Mouse (Mus musculus): ENCODE data around the gene Krt86. TPM values are rescaled to one million over a fixed set of nuclear protein-coding genes. Genes with fewer than 3 reads are reported as not detected.

The Krt86 gene
- polyA plus RNA-seq (2012; rRNA removed): not detected in 2 replicates

GRCm38 (mm10) chr15:101472952-101473528 is at the start of gene Krt86:
Gene Krt86 (plus strand): TSS chr15:101473478.

GRCm38 (mm10) chr15:101438555-101438954 is 34.7 kb upstream of the Krt86 start, which contains the start of gene Krt87:
Gene Krt87 (minus strand): TSS chr15:101438804.

GRCm38 (mm10) chr15:101447444-101447843 is 25.8 kb upstream of the Krt86 start, which contains the start of gene Krt88:
Gene Krt88 (plus strand): TSS chr15:101447744.

GRCm38 (mm10) chr15:101463651-101464050 is 9.6 kb upstream of the Krt86 start, which contains the start of gene Krt81:
Gene Krt81 (minus strand): TSS chr15:101463751.

GRCm38 (mm10) chr15:101491431-101491830 is 18.2 kb downstream of the Krt86 start, which contains the start of gene Krt83:
Gene Krt83 (minus strand): TSS chr15:101491512.

GRCm38 (mm10) chr15:101517161-101517560 is 43.9 kb downstream of the Krt86 start, which contains the start of gene Gm49425:
Gene Gm49425 (minus strand): TSS chr15:101517261.

Other genes with a start within 250 kb of the Krt86 start
- 0.46 and 0.78 TPM in 2 replicates for gene Grasp, start 249.3 kb upstream of the Krt86 start, polyA plus RNA-seq (2012; rRNA removed)
- gene Nr4a1, start 219.2 kb upstream of the Krt86 start, polyA plus RNA-seq (2012; rRNA removed): 0.34 and 0.45 TPM in 2 replicates
- gene Atg101, start 189.2 kb upstream of the Krt86 start, polyA plus RNA-seq (2012; rRNA removed): 18.2 and 18.4 TPM in 2 replicates
- 0.10 and 0.14 TPM in 2 replicates for gene 6030408B16Rik, start 180.3 kb upstream of the Krt86 start, polyA plus RNA-seq (2012; rRNA removed)
- 0.12 and 0.15 TPM in 2 replicates for gene Krt80, start 103.3 kb upstream of the Krt86 start, polyA plus RNA-seq (2012; rRNA removed)
- gene Krt7, start 62.4 kb upstream of the Krt86 start, polyA plus RNA-seq (2012; rRNA removed): 0.97 and 1.1 TPM in 2 replicates
- gene Krt87, start 34.7 kb upstream of the Krt86 start, polyA plus RNA-seq (2012; rRNA removed): not detected in 2 replicates
- not detected in 2 replicates for gene Krt88, start 25.7 kb upstream of the Krt86 start, polyA plus RNA-seq (2012; rRNA removed)
- gene Krt81, start 9.7 kb upstream of the Krt86 start, polyA plus RNA-seq (2012; rRNA removed): not detected in 2 replicates
- 0.03 TPM in 1 of 2 replicates, not detected in the other for gene Krt83, start 18.0 kb downstream of the Krt86 start, polyA plus RNA-seq (2012; rRNA removed)
- gene Gm49425, start 43.8 kb downstream of the Krt86 start, polyA plus RNA-seq (2012; rRNA removed): not detected in 2 replicates
- gene Krt84, start 59.3 kb downstream of the Krt86 start, polyA plus RNA-seq (2012; rRNA removed): not detected in 2 replicates
- not detected in 2 replicates for gene Krt82, start 77.2 kb downstream of the Krt86 start, polyA plus RNA-seq (2012; rRNA removed)
- gene Krt90, start 89.5 kb downstream of the Krt86 start, polyA plus RNA-seq (2012; rRNA removed): not detected in 2 replicates
- not detected in 2 replicates for gene Krt75, start 100.4 kb downstream of the Krt86 start, polyA plus RNA-seq (2012; rRNA removed)
- gene Gm5414, start 154.7 kb downstream of the Krt86 start, polyA plus RNA-seq (2012; rRNA removed): not detected in 2 replicates
- gene Gm5478, start 173.9 kb downstream of the Krt86 start, polyA plus RNA-seq (2012; rRNA removed): not detected in 2 replicates
- not detected in 2 replicates for gene Krt6b, start 206.8 kb downstream of the Krt86 start, polyA plus RNA-seq (2012; rRNA removed)
- gene Krt6a, start 220.8 kb downstream of the Krt86 start, polyA plus RNA-seq (2012; rRNA removed): 0.01 TPM in 1 of 2 replicates, not detected in the other
- gene Krt5, start 239.4 kb downstream of the Krt86 start, polyA plus RNA-seq (2012; rRNA removed): 0.13 and 2.5 TPM in 2 replicates

Data from liver, embryonic 14 days (tissue).